Mouse (Mus musculus) megakaryocyte, embryonic 14.5 days (primary cell): ENCODE measurements at regions not wholly inside any gene's neighbourhood (a gene's known extent, or its start where the extent isn't known, plus 50 kb on each side); places are given as distances from the start of the nearest gene placed in this dataset.

Experiments
- FLI1 ChIP-seq: IDR thresholded peaks from 2 replicates; pipeline ENCODE4 v1.6.1; 2012; ENCODE audit warnings: low read length, inconsistent platforms, mixed read lengths
- GATA1 ChIP-seq: IDR thresholded peaks from 3 replicates; pipeline ENCODE4 v1.6.1; 2012; ENCODE audit warnings: mixed read lengths, low read length, inconsistent platforms, borderline replicate concordance

GRCm38 (mm10) chr8:90491691-90492090 is 143.5 kb upstream of the Tox3 start:
- TF ChIP-seq GATA1 (no peak), FLI1 (no peak)
